Mouse (Mus musculus): ENCODE data around the gene Hbb-bt. TPM values are rescaled to one million over a fixed set of nuclear protein-coding genes. Genes with fewer than 3 reads are reported as not detected.

The Hbb-bt gene
- total and polyA plus RNA-seq, 3 experiments, result 0.42 to 5.6 (median 4.3) TPM

GRCm38 (mm10) chr7:103810296-103810695 lies 3.5 kb downstream of the Hbb-bt start:
- no peak overlapping the region for H3K27ac ChIP-seq (ENCODE audit: insufficient read depth, low read depth)

DNA sequence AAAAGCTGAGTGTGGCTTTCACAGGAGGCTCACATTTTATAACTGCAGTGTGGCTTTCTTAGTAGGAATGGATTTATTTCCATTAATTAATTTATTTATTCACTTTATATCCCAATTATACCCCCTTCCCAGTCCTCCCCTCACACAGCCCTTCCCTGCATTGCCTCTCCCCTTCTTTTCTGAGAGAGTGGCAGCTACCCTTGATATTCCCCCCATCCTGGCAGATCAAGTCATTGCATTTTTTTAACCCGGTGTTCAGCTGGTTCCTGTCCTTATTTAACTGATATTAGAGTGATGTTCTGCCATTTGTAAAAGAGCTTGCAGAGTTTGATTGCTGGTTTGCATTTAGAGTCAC lies 4.0 kb downstream of the Hbb-bt start:
- Histone ChIP-seq H3K9ac (ENCODE audit: insufficient read depth, low read depth) (no peak overlapping the region), H3K4me2 (ENCODE audit: insufficient read depth, low read depth, poor library complexity, severe bottlenecking) (no peak overlapping the region), H3K4me3 (replicated peaks in 1 of 3; ENCODE audit: low read depth in 2 of 3, low read length in 2 of 3, poor library complexity in 1 of 3) (no peak overlapping the region), H3K27ac (ENCODE audit: insufficient read depth, low read depth) (no peak overlapping the region), H3K9me3 (replicated peaks; ENCODE audit: low read length) (no peaks in the 10 kb centered on the region), H3K79me2 (replicated peaks; ENCODE audit: control insufficient read depth, extremely low read depth, insufficient read depth, poor library complexity, severe bottlenecking) (no peaks in the 10 kb centered on the region), H3K36me3 (replicated peaks in 1 of 2; ENCODE audit: control insufficient read depth in 1 of 2, insufficient read depth in 1 of 2, low read length in 1 of 2) (no peaks in the 10 kb centered on the region), H3K27me3 (replicated peaks) (no peaks in the 10 kb centered on the region), H3K4me1 (ENCODE audit: control insufficient read depth in 1 of 2, insufficient read depth in 2 of 2) (peaks cover 2 to 47% of the 10 kb centered on the region in 2 experiments; a peak in 3 of 4 replicates)
- dilution Hi-C loops (cut with MboI; ENCODE audit: extremely low pct_ligation_motif_present, extremely low pct_unique_long_range_greater_than_20kb, low sequenced_read_pairs) (no loop called here), in situ Hi-C loops (cut with MboI; ENCODE audit: low pct_ligation_motif_present, low pct_unique_long_range_greater_than_20kb, low sequenced_read_pairs) (no loop called here)
- no peak for TF ChIP-seq ZNF384 (IDR thresholded peaks at IDR 0.05; ENCODE audit: low read depth, low read length)
- no peak for TF ChIP-seq ELF1 (IDR thresholded peaks at IDR 0.05; ENCODE audit: low read depth, low read length)
- TF ChIP-seq EP300 (IDR thresholded peaks at IDR 0.05; ENCODE audit: low read length), result no peak
- no peak for TF ChIP-seq ETS1 (conservative IDR thresholded peaks at IDR 0.05; ENCODE audit: low read depth, low read length)
- TF ChIP-seq ZKSCAN1 (IDR thresholded peaks at IDR 0.05; ENCODE audit: borderline replicate concordance, low read depth, low read length), result no peak
- TF ChIP-seq PAX5 (IDR thresholded peaks at IDR 0.05; ENCODE audit: low read length), result no peak
- no peak for TF ChIP-seq POLR2AphosphoS2 (IDR thresholded peaks at IDR 0.05; ENCODE audit: low read depth, low read length)
- TF ChIP-seq HCFC1 (IDR thresholded peaks at IDR 0.05; ENCODE audit: low read depth, low read length), result no peak
- TF ChIP-seq NRF1 (IDR thresholded peaks at IDR 0.05; ENCODE audit: low read depth, low read length), result no peak
- no peak for TF ChIP-seq JUND (conservative IDR thresholded peaks at IDR 0.05; ENCODE audit: low read depth, low read length)
- TF ChIP-seq USF1 (IDR thresholded peaks at IDR 0.05; ENCODE audit: low read depth, low read length), result no peak
- TF ChIP-seq UBTF (IDR thresholded peaks at IDR 0.05; ENCODE audit: low read depth, low read length), result no peak
- no peak for TF ChIP-seq MYC (IDR thresholded peaks at IDR 0.05; ENCODE audit: low read depth, low read length)
- no peak for TF ChIP-seq RCOR1 (conservative IDR thresholded peaks at IDR 0.05; ENCODE audit: low read depth, low read length)
- no peak for TF ChIP-seq MAX (IDR thresholded peaks at IDR 0.05; ENCODE audit: low read length)
- no peak for TF ChIP-seq CHD2 (IDR thresholded peaks at IDR 0.05; ENCODE audit: low read length)
- no peak for TF ChIP-seq ZMIZ1 (IDR thresholded peaks at IDR 0.05; ENCODE audit: low read depth, low read length)
- no peak for TF ChIP-seq USF2 (conservative IDR thresholded peaks at IDR 0.05; ENCODE audit: low read depth, low read length)
- DNase-seq (ENCODE audit: extremely low read depth), result no peak

More at GRCm38 (mm10) chr7:103810296-103810695, 3.5 kb downstream of the Hbb-bt start:
- Histone ChIP-seq H3K4me1 (ENCODE audit: control insufficient read depth in 1 of 2, insufficient read depth in 2 of 2) (peaks cover 2 to 50% of the 10 kb centered on the region in 2 experiments; a peak in 3 of 4 replicates), H3K9ac (ENCODE audit: insufficient read depth, low read depth) (no peak overlapping the region), H3K27me3 (replicated peaks) (no peaks in the 10 kb centered on the region), H3K4me3 (replicated peaks in 1 of 3; ENCODE audit: low read depth in 2 of 3, low read length in 2 of 3, poor library complexity in 1 of 3) (no peak overlapping the region), H3K9me3 (replicated peaks; ENCODE audit: low read length) (no peaks in the 10 kb centered on the region), H3K36me3 (replicated peaks in 1 of 2; ENCODE audit: control insufficient read depth in 1 of 2, insufficient read depth in 1 of 2, low read length in 1 of 2) (no peaks in the 10 kb centered on the region), H3K4me2 (ENCODE audit: insufficient read depth, low read depth, poor library complexity, severe bottlenecking) (no peak overlapping the region), H3K79me2 (replicated peaks; ENCODE audit: control insufficient read depth, extremely low read depth, insufficient read depth, poor library complexity, severe bottlenecking) (no peaks in the 10 kb centered on the region)
- in situ Hi-C loops (cut with MboI; ENCODE audit: low pct_ligation_motif_present, low pct_unique_long_range_greater_than_20kb, low sequenced_read_pairs) (no loop called here), dilution Hi-C loops (cut with MboI; ENCODE audit: extremely low pct_ligation_motif_present, extremely low pct_unique_long_range_greater_than_20kb, low sequenced_read_pairs) (no loop called here)
- DNase-seq (ENCODE audit: extremely low read depth), result no peak
- TF ChIP-seq CHD2 (IDR thresholded peaks at IDR 0.05; ENCODE audit: low read length), result no peak
